Mouse (Mus musculus) limb, embryonic 14.5 days (tissue): Measurements from ENCODE around the gene Gabpb1. TPM values are rescaled to one million over a fixed set of nuclear protein-coding genes. Genes with fewer than 3 reads are reported as not detected.
A peak's percentile ranks its signal among the peaks of the same experiment; 100 is the strongest.

ENCODE experiments used
- ATAC-seq: fragments of 200-750 bp; cut with Nextera tagmentation; 2 replicates; pipeline ENCODE4 v1.8.0; 2017; ENCODE audit warnings: low read depth, moderate number of reproducible peaks, moderate TSS enrichment; ENCODE audit not compliant: low FRiP score
- DNase-seq: peaks from one replicate; pipeline ENCODE4 v3.0.0-alpha.2; 2015; ENCODE audit warnings: low spot score
- H3K27ac ChIP-seq: fragments of 300-500 bp; sonication (generic); replicated peaks from 2 replicates; pipeline ENCODE4 v1.5.1; 2014; ENCODE audit warnings: low read depth, mild to moderate bottlenecking, low read length, moderate library complexity, mixed read lengths
- H3K27me3 ChIP-seq: fragments of 300-500 bp; sonication (generic); 2 replicates; pipeline ENCODE4 v1.6.1; 2014; ENCODE audit warnings: low read length, mixed read lengths; ENCODE audit not compliant: control insufficient read depth, insufficient read depth
- H3K36me3 ChIP-seq: fragments of 300-500 bp; sonication (generic); 2 replicates; pipeline ENCODE4 v1.6.1; 2014; ENCODE audit warnings: mild to moderate bottlenecking, low read length, moderate library complexity, mixed read lengths; ENCODE audit not compliant: control insufficient read depth, insufficient read depth
- H3K4me1 ChIP-seq: fragments of 300-500 bp; sonication (generic); 2 replicates; pipeline ENCODE4 v1.6.1; 2014; ENCODE audit warnings: antibody characterized with exemption, low read length, mixed read lengths; ENCODE audit not compliant: control insufficient read depth, insufficient read depth
- H3K4me2 ChIP-seq: fragments of 300-500 bp; sonication (generic); replicated peaks from 2 replicates; pipeline ENCODE4 v1.6.1; 2014; ENCODE audit warnings: low read depth, mild to moderate bottlenecking, low read length, moderate library complexity; ENCODE audit not compliant: severe bottlenecking
- H3K4me3 ChIP-seq: fragments of 300-500 bp; sonication (generic); replicated peaks from 2 replicates; pipeline ENCODE4 v1.5.1; 2014; ENCODE audit warnings: low read length
- H3K9ac ChIP-seq: fragments of 300-500 bp; sonication (generic); 2 replicates; pipeline ENCODE4 v1.6.1; 2014; ENCODE audit warnings: mild to moderate bottlenecking, low read depth, low read length, moderate library complexity; ENCODE audit not compliant: severe bottlenecking
- H3K9me3 ChIP-seq: fragments of 300-500 bp; sonication (generic); 2 replicates; pipeline ENCODE4 v1.6.1; 2016; ENCODE audit warnings: low read length; ENCODE audit not compliant: control insufficient read depth
- POLR2A ChIP-seq: fragments of 200-500 bp; IDR thresholded peaks from 2 replicates; pipeline ENCODE4 v1.8.0; 2012; ENCODE audit warnings: inconsistent platforms, mild to moderate bottlenecking, moderate library complexity, borderline replicate concordance; ENCODE audit not compliant: insufficient read depth, insufficient read length; ENCODE audit errors: extremely low read depth
- WGBS: fragments of 180-500 bp; shearing (Covaris S2); extraction: QIAGEN DNeasy Blood & Tissue Kit; methylation state at CpG from one replicate; pipeline ENCODE4 v1.1.7; 2014; 5-methylcytosine and 5-hydroxymethylcytosine counted together
- polyA plus RNA-seq, 2 experiments: library from polyadenylated mRNA; depleted of rRNA in 1 of 2; stranded (reverse) in 1 of 2; unstranded in 1 of 2; fragments of >200 nt; fragmentation: Nextera tagmentation in 1 of 2; extraction: Ambion mirVana in 1 of 2; gene quantifications; 2 replicates each; pipeline versions ENCODE4 v1.2.1 to v1.2.3; 2012 to 2014

Gabpb1 gene
- polyA plus RNA-seq, 2 experiments, result 44.6 to 48.0 TPM

- H3K9me3 ChIP-seq, result no peaks in the 10 kb centered on the region
- no peak overlapping the region for H3K27ac ChIP-seq
- H3K4me2 ChIP-seq, result no peak overlapping the region
- 88% methylated on average over 1 of the region's 1 CpGs for WGBS
- H3K9ac ChIP-seq, result no peak overlapping the region
- H3K4me1 ChIP-seq, result peaks cover 20% of the 10 kb centered on the region; the same call in 1 of the 2 replicates
- H3K27me3 ChIP-seq, result no peaks in the 10 kb centered on the region
- no peak for TF ChIP-seq POLR2A
- DNase-seq, result no peak
- H3K36me3 ChIP-seq, result peaks cover 6% of the 10 kb centered on the region; the same call in 1 of the 2 replicates
- no peak for ATAC-seq
- H3K4me3 ChIP-seq, result no peak overlapping the region
Observed at GRCm38 (mm10) chr2:126677366-126677765, 1.2 kb upstream of the Gabpb1 start.

DNA sequence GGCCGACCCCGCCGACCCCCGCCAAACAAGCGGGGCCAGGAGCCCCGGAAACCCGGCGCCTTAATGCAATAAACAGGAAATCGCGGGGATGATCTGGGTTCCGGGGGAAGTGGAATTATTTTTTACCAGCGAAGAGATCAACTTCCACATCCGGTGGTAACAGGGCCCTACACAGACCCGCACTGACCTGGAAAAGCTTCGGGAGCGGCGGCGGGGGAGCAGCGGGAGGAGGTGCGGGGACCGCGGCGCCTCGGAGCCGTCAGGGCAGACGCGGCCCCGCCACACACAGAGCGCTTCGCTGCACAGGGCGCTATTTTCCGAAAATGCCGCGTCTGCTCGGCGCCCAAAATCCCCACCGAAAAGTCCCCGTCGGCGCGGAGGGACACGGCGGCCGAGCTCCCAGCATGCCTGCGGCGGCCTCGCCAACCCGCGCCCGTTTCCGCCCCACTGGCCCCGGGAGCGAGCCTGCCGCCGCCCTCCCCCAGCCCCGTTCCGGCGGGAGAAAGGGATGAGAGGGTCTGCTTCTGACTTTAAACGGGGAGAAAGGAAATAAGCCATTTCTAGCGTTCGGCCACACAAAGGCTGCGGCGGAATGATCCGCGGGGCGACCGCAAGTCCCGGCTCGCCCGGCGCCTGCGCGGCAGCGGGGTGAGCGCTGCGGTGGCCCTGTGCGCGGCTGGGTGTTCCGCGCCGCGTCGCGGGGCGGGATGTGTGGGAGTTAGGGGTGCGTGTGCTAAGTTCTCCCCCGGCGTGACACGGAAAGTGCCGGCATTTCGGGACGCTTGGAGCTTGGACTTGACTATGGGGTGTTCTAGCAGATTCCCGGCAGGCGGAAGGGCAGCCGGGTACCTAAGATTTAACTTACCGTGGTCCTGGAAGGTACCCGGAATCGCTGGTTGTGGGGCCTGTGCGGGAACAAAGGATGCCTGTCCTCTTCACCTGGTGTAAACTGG, 692 bp downstream of the Gabpb1 start:
- under 1% methylated on average over 80 of the region's 99 CpGs for WGBS
- Histone ChIP-seq H3K27ac (peak overlapping the region; percentile 100), H3K9me3 (no peaks in the 10 kb centered on the region), H3K36me3 (no peaks in the 10 kb centered on the region), H3K27me3 (no peaks in the 10 kb centered on the region), H3K4me2 (peak overlapping the region; percentile 57), H3K9ac (peak overlapping the region; percentile 99), H3K4me1 (peaks cover 23% of the 10 kb centered on the region; the same call in 1 of the 2 replicates), H3K4me3 (peak overlapping the region; percentile 93)
- peak; percentile 98 for TF ChIP-seq POLR2A
- DNase-seq (peak; percentile 89), ATAC-seq (peak; percentile 89)

DNA sequence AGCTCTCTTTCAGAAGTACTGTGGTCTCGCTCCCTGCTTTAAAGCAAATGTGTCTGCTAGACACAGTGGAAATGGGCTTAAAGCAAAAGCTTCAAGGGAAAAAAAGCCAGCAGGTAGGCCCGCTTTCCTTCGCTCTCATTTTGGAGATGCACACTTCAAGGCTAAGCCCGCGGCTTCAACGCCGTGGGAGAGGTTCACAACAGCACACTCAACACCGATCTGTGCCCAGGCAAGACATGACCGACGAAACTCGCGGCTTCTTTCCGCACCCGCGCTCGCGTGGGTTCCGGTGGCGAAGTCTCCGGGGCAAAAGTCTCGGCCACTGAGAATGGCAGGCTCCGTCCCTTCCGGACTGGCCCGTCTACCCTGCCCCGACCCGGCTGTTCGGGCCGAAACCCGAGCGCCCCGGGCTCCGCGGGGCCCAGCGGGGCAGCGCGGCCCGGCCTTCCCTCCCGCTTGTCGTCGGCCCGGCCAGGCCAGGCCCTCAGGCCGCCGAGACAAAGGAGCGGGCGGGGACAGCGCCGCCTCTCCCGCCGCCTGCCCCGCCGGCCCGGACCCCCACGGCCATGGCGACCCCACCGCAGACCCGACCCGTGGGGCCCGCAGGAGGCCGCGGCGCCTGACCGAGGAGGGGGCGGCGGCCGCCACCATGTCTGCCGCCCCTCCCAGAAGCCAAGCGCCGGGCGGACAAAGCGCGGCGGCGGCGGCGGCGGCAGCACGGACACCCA, 1.5 kb downstream of the Gabpb1 start:
- 0 out of 2 replicates have a peak, but pooled peaks have one; percentile 47 for TF ChIP-seq POLR2A
- peak; percentile 41 for ATAC-seq
- Histone ChIP-seq H3K27me3 (no peaks in the 10 kb centered on the region), H3K36me3 (no peaks in the 10 kb centered on the region), H3K4me1 (peaks cover 23% of the 10 kb centered on the region; the same call in 1 of the 2 replicates), H3K4me2 (peak overlapping the region; percentile 57), H3K4me3 (peak overlapping the region; percentile 93), H3K9ac (peak overlapping the region; percentile 99), H3K27ac (peak overlapping the region; percentile 100), H3K9me3 (no peaks in the 10 kb centered on the region)
- 1% methylated on average over 48 of the region's 77 CpGs for WGBS
- DNase-seq, result no peak

GRCm38 (mm10) chr2:126673317-126674242, 2.6 kb downstream of the Gabpb1 start:
- no peak for DNase-seq

More at GRCm38 (mm10) chr2:126673317-126674242, 2.6 kb downstream of the Gabpb1 start:
- Histone ChIP-seq H3K4me2 (peak overlapping the region; percentile 57), H3K9me3 (no peaks in the 10 kb centered on the region), H3K4me3 (peak overlapping the region; percentile 93), H3K27me3 (no peaks in the 10 kb centered on the region), H3K9ac (peak overlapping the region; percentile 99), H3K4me1 (peaks cover 23% of the 10 kb centered on the region; the same call in 1 of the 2 replicates), H3K27ac (peak overlapping the region; percentile 100), H3K36me3 (no peaks in the 10 kb centered on the region)
- WGBS, result 56% methylated on average over 13 of the region's 13 CpGs
- ATAC-seq, result no peak
- TF ChIP-seq POLR2A, result no peak
